Mouse (Mus musculus) kidney, embryonic 16.5 days (tissue): ENCODE results near the gene Kyat1. TPM values are rescaled to one million over a fixed set of nuclear protein-coding genes. Genes with fewer than 3 reads are reported as not detected.

Experiments
- ATAC-seq: fragments of 200-750 bp; cut with Nextera tagmentation; 2 replicates; pipeline ENCODE4 v1.8.0; 2017; ENCODE audit warnings: moderate TSS enrichment; ENCODE audit not compliant: low FRiP score, low TSS enrichment
- H3K27ac ChIP-seq: fragments of 300-500 bp; sonication (generic); 2 replicates; pipeline ENCODE4 v1.5.1; 2014; ENCODE audit warnings: low read length
- H3K27me3 ChIP-seq: fragments of 300-500 bp; sonication (generic); 2 replicates; pipeline ENCODE4 v1.6.1; 2014; ENCODE audit warnings: low read length, control low read depth, mixed read lengths; ENCODE audit not compliant: insufficient read depth
- H3K36me3 ChIP-seq: fragments of 300-500 bp; sonication (generic); 2 replicates; pipeline ENCODE4 v1.6.1; 2014; ENCODE audit warnings: low read length, control low read depth, mixed read lengths; ENCODE audit not compliant: insufficient read depth
- H3K4me1 ChIP-seq: fragments of 300-500 bp; sonication (generic); 2 replicates; pipeline ENCODE4 v1.6.1; 2014; ENCODE audit warnings: low read length, control low read depth, mixed read lengths; ENCODE audit not compliant: insufficient read depth
- H3K4me2 ChIP-seq: fragments of 300-500 bp; sonication (generic); replicated peaks from 2 replicates; pipeline ENCODE4 v1.6.1; 2014; ENCODE audit warnings: low read depth, low read length
- H3K4me3 ChIP-seq: fragments of 300-500 bp; sonication (generic); 2 replicates; pipeline ENCODE4 v1.5.1; 2014; ENCODE audit warnings: mild to moderate bottlenecking, low read length
- H3K9ac ChIP-seq: fragments of 300-500 bp; sonication (generic); replicated peaks from 2 replicates; pipeline ENCODE4 v1.6.1; 2014; ENCODE audit warnings: low read length
- H3K9me3 ChIP-seq: fragments of 300-500 bp; sonication (generic); 2 replicates; pipeline ENCODE4 v1.6.1; 2016; ENCODE audit warnings: low read length, control low read depth
- WGBS: fragments of 180-500 bp; shearing (Covaris S2); extraction: QIAGEN DNeasy Blood & Tissue Kit; methylation state at CpG from one replicate; pipeline ENCODE4 v1.1.7; 2014; 5-methylcytosine and 5-hydroxymethylcytosine counted together
- polyA plus RNA-seq: library from polyadenylated mRNA; unstranded; fragments of >200 nt; fragmentation: Nextera tagmentation; extraction: Ambion mirVana; gene quantifications from 2 replicates; pipeline ENCODE4 v1.2.1, GENCODE M21; 2015

Kyat1 gene
- polyA plus RNA-seq, result 12.0 and 13.4 TPM in 2 replicates

DNA sequence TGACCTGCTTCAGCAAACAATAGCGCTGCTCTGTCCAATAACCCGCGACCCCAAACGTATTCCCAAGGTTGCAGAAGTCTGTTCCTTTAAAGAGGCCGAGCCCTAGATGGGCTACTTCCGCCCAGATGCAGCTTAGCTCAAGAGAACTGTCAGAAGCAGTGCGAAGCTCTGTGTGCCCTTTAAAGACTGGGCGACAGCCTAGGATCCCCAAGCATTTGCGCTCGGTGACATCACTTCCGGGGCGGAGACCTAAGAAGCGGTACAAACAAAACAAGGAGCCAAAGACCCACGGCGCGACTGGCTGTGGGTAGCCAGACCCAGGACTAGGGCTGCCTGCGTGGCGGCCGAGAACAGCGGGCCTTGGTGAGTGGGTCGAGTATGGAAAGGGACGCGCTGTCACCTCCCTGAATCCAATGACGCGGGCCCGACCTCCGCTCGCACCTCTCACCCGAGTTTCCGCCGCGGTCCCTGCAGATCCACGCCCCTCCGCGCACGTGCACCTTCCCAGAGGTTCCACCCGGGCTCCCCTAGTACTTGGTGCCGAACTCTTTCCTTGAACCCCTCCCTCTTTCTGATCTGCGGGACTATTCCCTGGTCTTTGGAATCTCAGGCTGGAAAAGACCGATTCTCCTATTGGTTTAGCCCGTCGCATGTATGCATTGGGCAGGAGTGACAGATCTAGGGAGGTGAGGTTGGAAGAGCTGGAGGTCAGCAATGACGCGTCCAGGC lies at the start of gene Kyat1:
Gene Kyat1 (minus strand): TSS at position 219 of the 729 bp plus-strand sequence.
- Histone ChIP-seq H3K27ac (peak within 1 kb of the TSS; percentile 79), H3K9me3 (no peaks in the 10 kb centered on the region), H3K9ac (peak within 1 kb of the TSS; percentile 73), H3K36me3 (no peaks in the 10 kb centered on the region), H3K27me3 (no peaks in the 10 kb centered on the region), H3K4me1 (peaks cover 14% of the 10 kb centered on the region), H3K4me2 (peak within 1 kb of the TSS; percentile 83), H3K4me3 (peak within 1 kb of the TSS; percentile 80)
- ATAC-seq, result peak; percentile 96
- under 1% methylated on average over 44 of the region's 44 CpGs for WGBS

DNA sequence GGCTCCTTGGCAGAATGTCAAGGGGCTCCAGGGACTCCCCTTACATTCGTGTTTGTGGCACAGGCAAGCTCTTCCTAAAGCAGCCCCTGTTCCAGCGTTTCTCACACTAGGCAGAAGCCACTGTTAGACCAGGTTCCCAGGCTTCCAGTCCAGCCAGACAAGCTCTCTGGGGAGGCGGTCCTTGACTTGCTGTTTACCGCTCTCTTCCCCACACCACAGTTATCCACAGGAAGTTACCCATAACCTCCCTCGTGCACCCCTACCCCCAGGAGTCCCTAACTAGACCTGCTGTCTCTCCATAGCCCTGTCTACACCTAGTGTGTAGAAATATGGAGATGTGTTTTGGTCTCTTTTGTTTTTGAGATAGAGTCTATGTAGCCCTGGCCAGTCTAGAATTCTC lies 48.2 kb upstream of the Kyat1 start:
- H3K9ac ChIP-seq, result no peak overlapping the region
- WGBS, result 75% methylated on average over 5 of the region's 5 CpGs
- H3K9me3 ChIP-seq, result no peaks in the 10 kb centered on the region
- ATAC-seq, result no peak
- peaks cover 32% of the 10 kb centered on the region for H3K36me3 ChIP-seq
- no peak overlapping the region for H3K27ac ChIP-seq
- no peaks in the 10 kb centered on the region for H3K27me3 ChIP-seq
- H3K4me1 ChIP-seq, result peaks cover 12% of the 10 kb centered on the region
- H3K4me2 ChIP-seq, result no peak overlapping the region
- no peak overlapping the region for H3K4me3 ChIP-seq

DNA sequence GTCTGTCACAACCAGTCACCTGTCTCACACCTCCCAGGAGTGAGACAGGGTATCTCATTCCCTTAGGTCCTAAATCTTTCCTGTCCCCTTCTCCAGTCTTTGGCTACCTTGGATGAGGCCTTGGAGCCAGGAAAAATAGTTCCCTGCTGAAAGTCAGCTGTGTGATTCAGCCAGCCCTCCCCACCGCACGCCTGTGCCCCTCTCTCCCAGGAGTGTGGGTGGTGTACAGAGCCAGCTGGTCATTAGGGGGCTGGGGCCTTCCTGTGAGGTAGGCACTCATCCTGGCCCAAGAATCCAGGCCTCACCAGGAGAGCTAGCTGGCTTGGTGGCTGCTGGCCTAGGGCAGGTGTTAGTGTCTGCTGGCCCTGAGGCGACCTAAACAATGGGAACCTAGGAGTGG lies 46.9 kb upstream of the Kyat1 start:
- peaks cover 4% of the 10 kb centered on the region for H3K4me1 ChIP-seq
- ATAC-seq, result no peak
- H3K4me2 ChIP-seq, result no peak overlapping the region
- no peaks in the 10 kb centered on the region for H3K27me3 ChIP-seq
- no peaks in the 10 kb centered on the region for H3K9me3 ChIP-seq
- WGBS, result 56% methylated on average over 3 of the region's 3 CpGs
- H3K4me3 ChIP-seq, result no peak overlapping the region
- H3K9ac ChIP-seq, result no peak overlapping the region
- peak overlapping the region; percentile 66; the same call in 1 of the 2 replicates for H3K27ac ChIP-seq
- peaks cover 31% of the 10 kb centered on the region for H3K36me3 ChIP-seq

DNA sequence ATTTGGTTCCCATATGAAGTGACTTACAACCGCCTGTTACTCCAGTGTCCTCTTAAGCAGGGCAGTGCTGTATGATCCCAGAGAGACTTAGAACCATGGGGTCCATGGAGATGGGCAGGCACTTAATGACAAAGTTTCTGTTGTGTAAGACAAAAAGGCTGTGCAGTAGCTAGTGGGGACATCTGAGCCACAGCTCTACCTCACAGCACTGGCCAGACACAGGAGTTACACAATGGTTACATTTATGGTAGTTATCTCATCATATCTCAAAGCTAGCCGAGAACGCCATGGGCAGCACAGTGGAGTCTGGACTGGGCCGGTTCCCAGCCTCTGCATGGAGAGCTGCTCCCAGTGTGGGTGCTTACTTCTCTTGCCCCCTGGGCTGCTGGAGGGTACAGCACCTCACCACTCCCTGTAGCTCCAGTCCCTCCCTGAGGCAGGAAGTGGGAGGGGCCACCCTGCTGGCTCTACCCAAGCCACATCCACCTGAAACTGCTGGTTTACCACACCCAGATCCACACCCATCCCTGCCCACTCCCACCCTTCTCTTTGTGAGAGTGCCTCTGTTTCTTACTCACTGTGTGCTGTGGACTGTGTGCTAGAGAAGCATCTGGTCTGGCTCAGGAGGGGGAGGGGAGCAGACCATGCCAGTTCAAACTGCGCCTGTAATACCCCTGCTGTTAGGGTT lies 45.9 kb upstream of the Kyat1 start:
- peaks cover 4% of the 10 kb centered on the region for H3K4me1 ChIP-seq
- WGBS, result 72% methylated on average over 5 of the region's 5 CpGs
- H3K4me2 ChIP-seq, result no peak overlapping the region
- no peaks in the 10 kb centered on the region for H3K9me3 ChIP-seq
- H3K9ac ChIP-seq, result no peak overlapping the region
- H3K4me3 ChIP-seq, result no peak overlapping the region
- H3K27ac ChIP-seq, result peak overlapping the region; percentile 66
- H3K27me3 ChIP-seq, result no peaks in the 10 kb centered on the region
- peak; percentile 88 for ATAC-seq
- peaks cover 21% of the 10 kb centered on the region for H3K36me3 ChIP-seq

DNA sequence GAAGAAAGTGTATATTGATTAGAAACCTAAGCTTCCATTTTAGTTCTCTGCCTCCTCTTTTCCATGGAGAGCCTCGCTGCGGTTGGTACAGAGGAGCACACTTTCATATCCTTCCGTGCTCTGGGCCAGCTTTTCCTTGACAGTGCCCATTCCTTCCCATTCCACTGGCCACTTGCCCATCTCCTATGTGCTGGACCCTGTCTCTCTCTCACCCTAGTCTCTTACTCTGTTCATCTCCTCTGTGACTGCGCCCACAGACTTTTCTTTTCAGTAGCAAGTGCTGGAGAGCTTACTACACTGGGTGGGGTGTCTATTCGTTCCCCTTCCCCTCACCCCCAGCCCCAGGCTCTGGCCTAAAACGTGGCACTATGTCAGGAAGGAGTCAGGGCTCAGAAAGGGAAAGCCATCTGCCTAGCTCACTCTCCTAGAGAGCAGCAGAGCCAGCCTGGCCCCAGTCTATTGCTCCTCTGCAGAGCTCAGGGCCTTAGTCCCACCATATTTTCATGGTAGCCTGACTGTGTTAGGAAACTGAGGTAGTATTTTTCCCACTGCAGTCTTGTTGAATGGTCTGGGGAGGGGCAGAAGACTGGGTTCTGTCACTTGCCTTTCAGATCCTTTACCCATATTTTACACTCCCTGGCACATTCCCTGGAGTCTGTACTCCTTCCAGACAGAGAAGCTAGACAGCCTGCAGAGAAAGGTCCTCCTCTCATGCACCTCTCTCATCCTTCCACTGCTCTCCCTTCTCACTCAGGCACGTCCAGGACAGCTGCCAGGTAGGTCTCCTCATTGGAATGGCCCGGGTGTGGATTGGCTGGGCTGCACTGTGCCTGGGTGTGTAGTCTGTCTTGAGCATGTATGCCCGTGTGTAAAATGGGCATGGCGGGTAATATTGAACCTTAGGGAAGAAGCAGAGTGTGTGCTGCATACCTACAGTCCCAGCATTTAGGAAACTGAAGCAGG lies 44.8 kb upstream of the Kyat1 start:
- no peak for ATAC-seq
- peaks cover 10% of the 10 kb centered on the region for H3K36me3 ChIP-seq
- WGBS, result 86% methylated on average over 10 of the region's 10 CpGs

DNA sequence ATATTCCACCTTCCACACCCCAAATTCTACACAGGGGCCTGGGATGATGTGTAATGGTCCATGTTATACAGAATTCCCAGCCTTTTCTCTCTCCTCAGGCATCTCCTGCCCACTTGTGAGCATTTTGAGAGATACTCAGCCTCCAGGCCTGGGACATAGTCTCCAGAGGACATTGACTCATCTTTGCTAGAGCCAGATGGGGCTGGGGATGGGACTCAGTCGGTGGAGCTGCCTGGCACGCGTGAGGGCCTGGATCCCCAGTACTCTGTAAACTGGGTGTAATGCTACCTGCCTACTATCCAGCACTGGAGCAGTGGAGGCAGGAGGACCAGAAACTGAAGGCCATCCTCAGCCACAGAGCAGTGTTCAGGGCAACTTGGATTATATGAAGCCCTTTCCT lies 43.5 kb upstream of the Kyat1 start:
- Histone ChIP-seq H3K27ac (no peak overlapping the region), H3K27me3 (no peaks in the 10 kb centered on the region), H3K4me1 (peaks cover 10% of the 10 kb centered on the region), H3K4me2 (no peak overlapping the region), H3K9me3 (no peaks in the 10 kb centered on the region), H3K36me3 (peaks cover 12% of the 10 kb centered on the region), H3K9ac (no peak overlapping the region), H3K4me3 (no peak overlapping the region)
- WGBS, result 90% methylated on average over 3 of the region's 3 CpGs
- ATAC-seq, result no peak

More for the DNA sequence above, 44.8 kb upstream of the Kyat1 start:
- H3K27ac ChIP-seq, result no peak overlapping the region
- H3K4me2 ChIP-seq, result no peak overlapping the region
- H3K9ac ChIP-seq, result no peak overlapping the region
- peaks cover 4% of the 10 kb centered on the region for H3K4me1 ChIP-seq
- H3K4me3 ChIP-seq, result no peak overlapping the region
- no peaks in the 10 kb centered on the region for H3K9me3 ChIP-seq
- H3K27me3 ChIP-seq, result no peaks in the 10 kb centered on the region

DNA sequence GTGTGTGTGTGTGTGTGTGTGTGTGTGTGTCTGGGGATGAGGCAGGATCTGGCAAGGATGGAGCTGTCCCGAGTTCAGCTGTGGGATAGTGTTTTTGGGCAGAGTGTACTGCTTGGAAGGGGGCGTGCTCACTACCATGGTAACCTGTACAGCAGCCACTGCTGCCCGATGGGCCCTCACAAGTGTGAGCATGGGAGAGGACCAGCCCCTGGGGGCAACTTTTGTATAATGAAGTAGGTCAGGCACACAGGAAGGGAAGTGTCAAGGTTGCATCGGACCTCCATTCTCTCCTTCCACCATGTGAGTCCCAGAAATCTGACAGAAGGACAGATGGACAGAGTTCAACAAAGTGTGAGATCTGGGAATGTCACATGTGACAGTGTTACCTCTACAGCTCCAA lies 42.0 kb upstream of the Kyat1 start:
- Histone ChIP-seq H3K4me2 (no peak overlapping the region), H3K36me3 (peaks cover 14% of the 10 kb centered on the region), H3K27me3 (no peaks in the 10 kb centered on the region), H3K9ac (no peak overlapping the region), H3K27ac (no peak overlapping the region), H3K4me3 (no peak overlapping the region), H3K9me3 (no peaks in the 10 kb centered on the region), H3K4me1 (peaks cover 14% of the 10 kb centered on the region)
- 59% methylated on average over 4 of the region's 4 CpGs for whole genome bisulfite sequencing
- ATAC-seq, result no peak

DNA sequence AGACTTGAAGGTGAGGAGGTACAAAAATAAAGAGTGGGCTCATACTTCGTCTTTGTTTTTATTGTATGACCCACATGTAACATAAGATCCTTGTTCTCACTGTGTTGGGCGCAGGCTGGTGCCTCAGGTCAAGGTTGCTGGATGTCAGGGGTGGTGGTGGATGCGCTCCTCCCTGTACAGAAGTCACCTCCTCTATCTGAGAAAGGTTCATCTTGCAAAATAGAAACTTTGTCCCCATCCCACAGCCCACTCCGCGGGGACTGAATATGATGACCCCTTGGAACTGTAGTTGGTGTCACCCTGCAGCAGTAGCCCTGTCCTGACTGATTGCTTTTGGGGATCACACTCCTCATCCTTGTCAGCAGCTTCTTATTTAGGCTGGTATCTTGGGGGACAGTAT lies 41.4 kb upstream of the Kyat1 start:
- H3K9me3 ChIP-seq, result no peaks in the 10 kb centered on the region
- no peak overlapping the region for H3K27ac ChIP-seq
- no peak overlapping the region for H3K4me3 ChIP-seq
- no peak overlapping the region; the same call in 1 of the 2 replicates for H3K9ac ChIP-seq
- H3K27me3 ChIP-seq, result no peaks in the 10 kb centered on the region
- peaks cover 18% of the 10 kb centered on the region for H3K4me1 ChIP-seq
- H3K36me3 ChIP-seq, result peaks cover 15% of the 10 kb centered on the region
- H3K4me2 ChIP-seq, result no peak overlapping the region
- WGBS, result 64% methylated on average over 5 of the region's 5 CpGs
- no peak for ATAC-seq

DNA sequence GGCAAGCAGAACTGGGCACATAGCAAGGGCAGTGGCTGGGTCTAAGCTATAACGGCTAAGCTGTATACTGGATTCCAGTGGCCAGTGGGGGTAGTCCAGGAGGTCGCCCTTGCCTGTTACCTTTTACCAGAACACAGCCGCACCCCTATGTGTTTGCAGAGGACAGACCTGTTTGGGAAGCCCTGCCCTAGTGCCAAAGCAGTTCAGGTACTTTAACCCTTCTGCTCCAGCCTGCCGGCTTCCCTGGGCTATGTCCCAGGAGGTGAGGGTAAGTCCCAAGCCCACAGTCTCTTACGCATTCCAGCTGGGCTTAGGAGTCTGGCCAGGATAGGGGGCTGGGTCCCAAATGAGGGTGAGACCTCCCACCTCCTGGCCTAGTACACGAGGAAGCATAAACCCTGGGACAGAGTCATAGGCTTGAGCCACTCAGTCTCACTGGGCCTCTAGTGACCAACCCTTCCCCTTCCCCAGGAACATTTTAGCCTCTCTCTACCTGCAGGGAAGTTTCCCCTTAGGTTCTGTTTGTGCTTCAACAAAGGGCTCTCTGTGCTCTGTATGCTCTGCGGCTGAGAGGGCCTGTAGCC lies 39.0 kb upstream of the Kyat1 start:
- H3K9ac ChIP-seq, result no peak overlapping the region
- WGBS, result 65% methylated on average over 7 of the region's 7 CpGs
- peaks cover 17% of the 10 kb centered on the region for H3K4me1 ChIP-seq
- H3K27me3 ChIP-seq, result no peaks in the 10 kb centered on the region
- no peak for ATAC-seq
- peak overlapping the region; percentile 43; the same call in 1 of the 2 replicates for H3K27ac ChIP-seq
- no peak overlapping the region for H3K4me2 ChIP-seq
- H3K9me3 ChIP-seq, result no peaks in the 10 kb centered on the region
- no peak overlapping the region for H3K4me3 ChIP-seq
- H3K36me3 ChIP-seq, result peaks cover 31% of the 10 kb centered on the region
